Mouse (Mus musculus) MEL (cell line): ENCODE measurements around the gene Smad6. TPM values are rescaled to one million over a fixed set of nuclear protein-coding genes. Genes with fewer than 3 reads are reported as not detected.

Experiments used
- DNase-seq: peaks from one replicate; pipeline ENCODE4 v3.0.0; 2011; ENCODE audit warnings: low read depth, low spot score
- H3K27ac ChIP-seq: 2 replicates; pipeline ENCODE4 v1.5.1; 2012; ENCODE audit warnings: low read depth, mild to moderate bottlenecking, control low read depth, low read length, moderate library complexity; ENCODE audit not compliant: control insufficient read depth
- H3K27me3 ChIP-seq, 2 experiments: fragments of 150-350 bp in 1 of 2; sonication (generic) in 1 of 2; 2 replicates each; pipeline ENCODE4 v1.6.1; 2012; ENCODE audit warnings: low read length in 2 of 2, mild to moderate bottlenecking in 2 of 2, improper control_type of control experiment in 1 of 2, moderate library complexity in 1 of 2; ENCODE audit not compliant: insufficient read depth in 2 of 2, control insufficient read depth in 1 of 2
- H3K36me3 ChIP-seq, 2 experiments: 2 replicates each; pipeline ENCODE4 v1.6.1; 2012 to 2014; ENCODE audit warnings: low read length in 2 of 2, improper control_type of control experiment in 1 of 2, inconsistent platforms in 1 of 2, mild to moderate bottlenecking in 1 of 2; ENCODE audit not compliant: insufficient read depth in 2 of 2, control insufficient read depth in 1 of 2
- H3K4me1 ChIP-seq, 2 experiments: fragments of 150-350 bp in 1 of 2; sonication (generic) in 1 of 2; 2 replicates each; pipeline ENCODE4 v1.6.1; 2012; ENCODE audit warnings: low read length in 2 of 2, improper control_type of control experiment in 1 of 2, mild to moderate bottlenecking in 1 of 2; ENCODE audit not compliant: insufficient read depth in 2 of 2, control insufficient read depth in 1 of 2
- H3K4me3 ChIP-seq, 2 experiments: fragments of 150-350 bp in 1 of 2; sonication (generic) in 1 of 2; 2 replicates each; pipeline ENCODE4 v1.5.1; 2012; ENCODE audit warnings: low read depth in 2 of 2, low read length in 2 of 2, mild to moderate bottlenecking in 2 of 2, moderate library complexity in 2 of 2, control low read depth in 1 of 2, improper control_type of control experiment in 1 of 2; ENCODE audit not compliant: control insufficient read depth in 1 of 2, insufficient read depth in 1 of 2
- H3K79me2 ChIP-seq: 2 replicates; pipeline ENCODE4 v1.6.1; 2012; ENCODE audit warnings: mild to moderate bottlenecking, low read length, moderate library complexity; ENCODE audit not compliant: control insufficient read depth, poor library complexity, insufficient read depth
- H3K9ac ChIP-seq: 2 replicates; pipeline ENCODE4 v1.6.1; 2012; ENCODE audit warnings: low read depth, mild to moderate bottlenecking, control low read depth, low read length, moderate library complexity; ENCODE audit not compliant: control insufficient read depth, poor library complexity, severe bottlenecking
- H3K9me3 ChIP-seq: fragments of 150-350 bp; sonication (generic); replicated peaks from 2 replicates; pipeline ENCODE4 v1.6.1; 2012; ENCODE audit warnings: mild to moderate bottlenecking, low read length, improper control_type of control experiment, moderate library complexity; ENCODE audit not compliant: insufficient read depth
- CHD1 ChIP-seq: IDR thresholded peaks from 2 replicates; pipeline ENCODE4 v1.6.1; 2012; ENCODE audit warnings: low read depth, mild to moderate bottlenecking, inconsistent platforms, low read length, improper control_type of control experiment
- CTCF ChIP-seq, 3 experiments: IDR thresholded peaks in 2 of 3; conservative IDR thresholded peaks in 1 of 3; 2 replicates each; pipeline ENCODE4 v1.5.1; 2011 to 2012; ENCODE audit warnings: low read length in 3 of 3, low read depth in 2 of 3, mild to moderate bottlenecking in 2 of 3, improper control_type of control experiment in 1 of 3, inconsistent platforms in 1 of 3, mixed read lengths in 1 of 3, moderate library complexity in 1 of 3; ENCODE audit not compliant: control insufficient read depth in 1 of 3, insufficient read depth in 1 of 3, poor library complexity in 1 of 3, severe bottlenecking in 1 of 3
- E2F4 ChIP-seq: IDR thresholded peaks from 2 replicates; pipeline ENCODE4 v1.6.1; 2011; ENCODE audit warnings: low read depth, low read length, improper control_type of control experiment, borderline replicate concordance
- ELF1 ChIP-seq: IDR thresholded peaks from 2 replicates; pipeline ENCODE4 v1.6.1; 2014; ENCODE audit warnings: low read depth, mild to moderate bottlenecking, inconsistent platforms, low read length, improper control_type of control experiment, moderate library complexity
- EP300 ChIP-seq, 2 experiments: IDR thresholded peaks; 2 replicates each; pipeline ENCODE4 v1.6.1; 2011; ENCODE audit warnings: improper control_type of control experiment in 2 of 2, low read length in 2 of 2, low read depth in 1 of 2, mild to moderate bottlenecking in 1 of 2
- ETS1 ChIP-seq: IDR thresholded peaks from 2 replicates; pipeline ENCODE4 v1.6.1; 2012; ENCODE audit warnings: low read depth, mild to moderate bottlenecking, inconsistent platforms, low read length, improper control_type of control experiment, moderate library complexity
- GATA1 ChIP-seq: IDR thresholded peaks from 2 replicates; pipeline ENCODE4 v1.6.1; 2011; ENCODE audit warnings: low read depth, low read length, improper control_type of control experiment
- HCFC1 ChIP-seq: IDR thresholded peaks from 2 replicates; pipeline ENCODE4 v1.6.1; 2012; ENCODE audit warnings: low read depth, mild to moderate bottlenecking, inconsistent platforms, low read length, improper control_type of control experiment, moderate library complexity
- JUND ChIP-seq: IDR thresholded peaks from 2 replicates; pipeline ENCODE4 v1.6.1; 2011; ENCODE audit warnings: low read depth, mild to moderate bottlenecking, improper control_type of control experiment, low read length
- MAX ChIP-seq: IDR thresholded peaks from 2 replicates; pipeline ENCODE4 v1.6.1; 2011; ENCODE audit warnings: low read length, improper control_type of control experiment
- MAZ ChIP-seq: IDR thresholded peaks from 2 replicates; pipeline ENCODE4 v1.6.1; 2012; ENCODE audit warnings: low read depth, mild to moderate bottlenecking, inconsistent platforms, low read length, improper control_type of control experiment
- MEF2A ChIP-seq: IDR thresholded peaks from 2 replicates; pipeline ENCODE4 v1.6.1; 2014; ENCODE audit warnings: low read depth, mild to moderate bottlenecking, inconsistent platforms, low read length, improper control_type of control experiment; ENCODE audit not compliant: poor library complexity, insufficient replicate concordance, severe bottlenecking; ENCODE audit errors: extremely low read depth
- MXI1 ChIP-seq: IDR thresholded peaks from 2 replicates; pipeline ENCODE4 v1.6.1; 2011; ENCODE audit warnings: mild to moderate bottlenecking, low read depth, low read length, improper control_type of control experiment
- MYB ChIP-seq: IDR thresholded peaks from 2 replicates; pipeline ENCODE4 v1.6.1; 2011; ENCODE audit warnings: mild to moderate bottlenecking, low read depth, low read length, improper control_type of control experiment
- MYC ChIP-seq: IDR thresholded peaks from 2 replicates; pipeline ENCODE4 v1.6.1; 2011; ENCODE audit warnings: low read depth, mild to moderate bottlenecking, low read length, improper control_type of control experiment, moderate library complexity
- NELFE ChIP-seq: IDR thresholded peaks from 2 replicates; pipeline ENCODE4 v1.6.1; 2011; ENCODE audit warnings: low read depth, low read length, improper control_type of control experiment
- NRF1 ChIP-seq: IDR thresholded peaks from 2 replicates; pipeline ENCODE4 v1.6.1; 2014; ENCODE audit warnings: low read depth, mild to moderate bottlenecking, inconsistent platforms, low read length, improper control_type of control experiment, moderate library complexity; ENCODE audit not compliant: poor library complexity, insufficient read depth, severe bottlenecking
- POLR2A ChIP-seq, 2 experiments: IDR thresholded peaks; 2 replicates each; pipeline ENCODE4 v1.6.1; 2011 to 2012; ENCODE audit warnings: low read length in 2 of 2, mild to moderate bottlenecking in 2 of 2, control low read depth in 1 of 2, improper control_type of control experiment in 1 of 2, low read depth in 1 of 2, moderate library complexity in 1 of 2; ENCODE audit not compliant: control insufficient read depth in 1 of 2, insufficient read depth in 1 of 2, poor library complexity in 1 of 2
- POLR2AphosphoS2 ChIP-seq: IDR thresholded peaks from 2 replicates; pipeline ENCODE4 v1.6.1; 2011; ENCODE audit warnings: low read length, improper control_type of control experiment
- RCOR1 ChIP-seq: IDR thresholded peaks from 2 replicates; pipeline ENCODE4 v1.6.1; 2012; ENCODE audit warnings: low read depth, mild to moderate bottlenecking, inconsistent platforms, low read length, improper control_type of control experiment
- SIN3A ChIP-seq: IDR thresholded peaks from 2 replicates; pipeline ENCODE4 v1.6.1; 2012; ENCODE audit warnings: low read length, improper control_type of control experiment, inconsistent platforms
- SMC3 ChIP-seq: IDR thresholded peaks from 2 replicates; pipeline ENCODE4 v1.6.1; 2011; ENCODE audit warnings: low read depth, low read length, improper control_type of control experiment
- TAL1 ChIP-seq: IDR thresholded peaks from 2 replicates; pipeline ENCODE4 v1.6.1; 2012; ENCODE audit warnings: mild to moderate bottlenecking, inconsistent platforms, low read length, moderate library complexity, mixed read lengths
- TBP ChIP-seq: IDR thresholded peaks from 2 replicates; pipeline ENCODE4 v1.8.0; 2011; ENCODE audit warnings: low read depth, low read length, improper control_type of control experiment
- TCF12 ChIP-seq: IDR thresholded peaks from 2 replicates; pipeline ENCODE4 v1.6.1; 2014; ENCODE audit warnings: low read depth, mild to moderate bottlenecking, inconsistent platforms, low read length, improper control_type of control experiment, moderate library complexity
- UBTF ChIP-seq: IDR thresholded peaks from 2 replicates; pipeline ENCODE4 v1.6.1; 2012; ENCODE audit warnings: low read depth, mild to moderate bottlenecking, inconsistent platforms, low read length, improper control_type of control experiment, moderate library complexity, borderline replicate concordance; ENCODE audit not compliant: insufficient read depth
- USF2 ChIP-seq, 2 experiments: IDR thresholded peaks; 2 replicates each; pipeline ENCODE4 v1.6.1; 2011 to 2012; ENCODE audit warnings: improper control_type of control experiment in 2 of 2, low read length in 2 of 2, borderline replicate concordance in 1 of 2, inconsistent platforms in 1 of 2, low read depth in 1 of 2, mild to moderate bottlenecking in 1 of 2; ENCODE audit not compliant: insufficient read depth in 1 of 2
- ZKSCAN1 ChIP-seq: IDR thresholded peaks from 2 replicates; pipeline ENCODE4 v1.6.1; 2012; ENCODE audit warnings: low read depth, mild to moderate bottlenecking, inconsistent platforms, low read length, improper control_type of control experiment, moderate library complexity
- ZMIZ1 ChIP-seq: IDR thresholded peaks from 2 replicates; pipeline ENCODE4 v1.6.1; 2012; ENCODE audit warnings: low read depth, mild to moderate bottlenecking, inconsistent platforms, low read length, improper control_type of control experiment, moderate library complexity
- ZNF384 ChIP-seq: IDR thresholded peaks from 2 replicates; pipeline ENCODE4 v1.6.1; 2012; ENCODE audit warnings: low read depth, mild to moderate bottlenecking, inconsistent platforms, low read length, improper control_type of control experiment
- polyA plus RNA-seq, 2 experiments: library from polyadenylated mRNA; stranded (reverse) in 1 of 2; unstranded in 1 of 2; fragments of >175 nt in 1 of 2; fragments of >200 nt in 1 of 2; gene quantifications; 2 replicates each; pipeline versions ENCODE4 v1.2.1 to v1.2.4; 2012; ENCODE audit warnings: low replicate concordance in 2 of 2, low read depth in 1 of 2; ENCODE audit not compliant: insufficient read length in 2 of 2, insufficient read depth in 1 of 2, missing spikeins in 1 of 2
- total RNA-seq: library from RNA; depleted of rRNA; stranded (reverse); fragments of 300-350 nt; gene quantifications from 2 replicates; pipeline ENCODE4 v1.2.3, GENCODE M21; 2012

Smad6 gene
- total and polyA plus RNA-seq, 3 experiments: 2.2 to 3.9 TPM; not detected in 1

GRCm38 (mm10) chr9:64017861-64018793, 3.7 kb downstream of the Smad6 start:
- Histone ChIP-seq H3K4me3 (peak overlapping the region; percentile 42 to 65), H3K27ac (peak overlapping the region; percentile 85), H3K36me3 (peaks cover 0 to 9% of the 10 kb centered on the region in 2 experiments; a peak in 2 of 4 replicates), H3K9ac (peak overlapping the region; percentile 61), H3K9me3 (no peaks in the 10 kb centered on the region), H3K4me1 (peaks cover 2 to 10% of the 10 kb centered on the region in 2 experiments; a peak in 2 of 4 replicates), H3K79me2 (no peaks in the 10 kb centered on the region; the same call in 1 of the 2 replicates), H3K27me3 (no peaks in the 10 kb centered on the region)
- peak; percentile 88 for DNase-seq
- no peak for TF ChIP-seq TBP
- TF ChIP-seq ETS1: no peak
- peak; percentile 69 for TF ChIP-seq NRF1
- TF ChIP-seq MYB: no peak
- TF ChIP-seq ZKSCAN1: peak; percentile 33; the same call in 1 of the 2 replicates
- TF ChIP-seq TCF12: peak; percentile 26; the same call in 1 of the 2 replicates
- no peak for TF ChIP-seq CTCF (IDR thresholded peaks at IDR 0.05 in 2 of 3, conservative IDR thresholded peaks at IDR 0.05 in 1 of 3; ENCODE audit: control insufficient read depth in 1 of 3, insufficient read depth in 1 of 3, low read depth in 2 of 3, low read length in 3 of 3, poor library complexity in 1 of 3, severe bottlenecking in 1 of 3)
- TF ChIP-seq SMC3: no peak
- TF ChIP-seq GATA1: 0 out of 2 replicates have a peak, but pooled peaks have one; percentile 27
- TF ChIP-seq MXI1: peak; percentile 50; the same call in 1 of the 2 replicates
- TF ChIP-seq MYC: no peak
- peak; percentile 15; the same call in 1 of the 2 replicates for TF ChIP-seq RCOR1
- peak in 1 of 2 experiments; percentile 62; a peak in 2 of 4 replicates for TF ChIP-seq POLR2A (IDR thresholded peaks at IDR 0.05; ENCODE audit: control insufficient read depth in 1 of 2, insufficient read depth in 1 of 2, low read depth in 1 of 2, low read length in 2 of 2, poor library complexity in 1 of 2)
- TF ChIP-seq HCFC1: 0 out of 2 replicates have a peak, but pooled peaks have one; percentile 46
- TF ChIP-seq MAX: 0 out of 2 replicates have a peak, but pooled peaks have one; percentile 18
- peak; percentile 67 for TF ChIP-seq MAZ
- TF ChIP-seq NELFE: peak; percentile 51
- no peak for TF ChIP-seq MEF2A
- peak; percentile 79; the same call in 1 of the 2 replicates for TF ChIP-seq CHD1
- TF ChIP-seq POLR2AphosphoS2: no peak; the same call in 1 of the 2 replicates
- TF ChIP-seq ZNF384: no peak
- no peak for TF ChIP-seq UBTF
- TF ChIP-seq ZMIZ1: no peak
- TF ChIP-seq TAL1: no peak
- no peak for TF ChIP-seq JUND
- TF ChIP-seq USF2 (IDR thresholded peaks at IDR 0.05; ENCODE audit: borderline replicate concordance in 1 of 2, insufficient read depth in 1 of 2, low read depth in 1 of 2, low read length in 2 of 2): no peak
- TF ChIP-seq E2F4: no peak
- TF ChIP-seq EP300 (IDR thresholded peaks at IDR 0.05; ENCODE audit: low read depth in 1 of 2, low read length in 2 of 2): peak; percentile 9 to 34; a peak in 3 of 4 replicates
- 0 out of 2 replicates have a peak, but pooled peaks have one; percentile 52 for TF ChIP-seq ELF1
- TF ChIP-seq SIN3A: peak; percentile 76
